Mouse (Mus musculus): ENCODE measurements at regions not wholly inside any gene's neighbourhood (a gene's known extent, or its start where the extent isn't known, plus 50 kb on each side); places are given as distances from the start of the nearest gene placed in this dataset.

DNA sequence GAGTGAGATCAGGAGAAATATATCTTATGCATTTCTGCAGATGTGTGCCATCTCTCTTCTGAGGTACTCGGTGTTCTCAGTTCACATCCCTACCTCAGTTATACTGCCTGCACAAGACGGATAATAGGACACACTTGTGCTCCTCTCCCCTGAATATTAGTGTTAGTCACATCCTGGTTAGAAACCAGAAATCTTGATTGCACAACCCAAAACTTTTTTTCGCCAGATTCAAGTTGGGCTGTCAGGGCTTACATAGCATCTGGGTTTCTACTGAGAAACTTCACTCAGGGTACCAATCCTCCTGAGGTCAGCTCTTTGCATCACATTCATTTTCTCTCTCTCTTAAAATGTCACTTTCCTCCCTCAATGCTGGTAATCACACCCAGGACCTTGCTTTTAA lies 69.8 kb upstream of the Sstr4 start:
- ATAC-seq (no peak), DNase-seq (no peak)
- H3K4me1 ChIP-seq (ENCODE audit: insufficient read depth): no peaks in the 10 kb centered on the region
- no peaks in the 10 kb centered on the region for H3K27me3 ChIP-seq (ENCODE audit: insufficient read depth, low read length)
- H3K4me3 ChIP-seq (ENCODE audit: low read depth, low read length): no peak overlapping the region
- H3K4me2 ChIP-seq (ENCODE audit: low read depth, low read length): no peak overlapping the region
- 57% methylated on average over 3 of the region's 3 CpGs for WGBS (ENCODE audit: insufficient replicate concordance)
- H3K9ac ChIP-seq (replicated peaks): no peak overlapping the region
- no peaks in the 10 kb centered on the region for H3K36me3 ChIP-seq (replicated peaks; ENCODE audit: insufficient read depth, low read length)
- no peaks in the 10 kb centered on the region for H3K9me3 ChIP-seq (ENCODE audit: low read length)
- TF ChIP-seq EP300 (IDR thresholded peaks at IDR 0.05; ENCODE audit: low read depth) (no peak), CTCF (IDR thresholded peaks at IDR 0.05; ENCODE audit: low read depth) (no peak)
- H3K27ac ChIP-seq (ENCODE audit: low read depth): no peak overlapping the region

DNA sequence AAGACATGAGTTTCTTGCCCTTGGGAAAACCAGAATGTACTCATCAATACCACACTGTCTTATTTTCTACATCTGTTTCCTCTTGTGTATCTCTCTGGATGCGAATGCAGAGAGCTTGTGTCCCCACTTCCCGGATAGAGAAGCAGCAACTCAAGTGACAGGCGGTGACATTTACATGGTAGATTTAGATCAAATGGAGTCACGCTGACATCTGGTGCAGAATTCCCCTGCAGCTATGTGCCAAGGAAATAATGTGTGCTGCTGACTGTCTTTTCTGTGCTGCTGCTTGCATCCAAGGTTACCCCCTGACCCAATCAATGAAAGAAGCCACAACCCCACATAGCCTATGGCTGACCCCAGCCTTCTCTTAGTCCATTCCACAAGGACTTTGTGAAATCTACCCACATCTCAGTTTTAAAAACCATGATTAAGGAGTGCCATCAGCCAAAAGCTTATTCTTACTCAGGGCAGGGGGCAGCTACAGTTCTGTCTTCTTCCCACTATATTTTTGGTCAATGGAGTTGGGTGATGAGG lies 69.2 kb upstream of the Sstr4 start:
- no peak for ATAC-seq
- no peak for DNase-seq
- no peak overlapping the region for H3K27ac ChIP-seq (ENCODE audit: low read depth)
- no peaks in the 10 kb centered on the region for H3K27me3 ChIP-seq (ENCODE audit: insufficient read depth, low read length)
- H3K9ac ChIP-seq (replicated peaks): no peak overlapping the region
- H3K9me3 ChIP-seq (ENCODE audit: low read length): no peaks in the 10 kb centered on the region
- no peak overlapping the region for H3K4me2 ChIP-seq (ENCODE audit: low read depth, low read length)
- WGBS (ENCODE audit: insufficient replicate concordance): 72% methylated on average over 4 of the region's 4 CpGs
- TF ChIP-seq CTCF (IDR thresholded peaks at IDR 0.05; ENCODE audit: low read depth): no peak
- TF ChIP-seq EP300 (IDR thresholded peaks at IDR 0.05; ENCODE audit: low read depth): no peak
- H3K4me1 ChIP-seq (ENCODE audit: insufficient read depth): no peaks in the 10 kb centered on the region
- no peak overlapping the region for H3K4me3 ChIP-seq (ENCODE audit: low read depth, low read length)
- no peaks in the 10 kb centered on the region for H3K36me3 ChIP-seq (replicated peaks; ENCODE audit: insufficient read depth, low read length)

DNA sequence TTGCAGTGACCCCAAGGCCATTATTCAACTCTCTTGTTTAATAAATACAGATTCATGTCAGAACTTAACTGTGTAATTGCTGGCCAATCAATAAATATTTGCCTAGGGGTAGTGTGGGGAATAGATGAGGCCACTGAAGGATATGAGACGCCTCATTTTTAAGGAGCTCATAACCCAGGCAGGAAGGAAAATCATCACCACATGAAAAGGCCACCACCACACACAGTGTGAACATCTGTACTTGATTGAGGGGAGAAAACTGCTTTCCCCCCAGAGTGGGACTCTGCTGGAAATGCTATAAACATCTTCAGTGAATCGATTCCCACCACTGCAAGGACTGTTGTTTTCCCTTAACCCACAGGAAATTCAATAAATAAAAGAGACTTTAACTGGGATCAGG lies 68.7 kb upstream of the Sstr4 start:
- no peaks in the 10 kb centered on the region for H3K27me3 ChIP-seq (ENCODE audit: insufficient read depth, low read length)
- 40% methylated on average over 2 of the region's 2 CpGs for WGBS (ENCODE audit: insufficient replicate concordance)
- H3K9ac ChIP-seq (replicated peaks): no peak overlapping the region
- TF ChIP-seq CTCF (IDR thresholded peaks at IDR 0.05; ENCODE audit: low read depth): no peak
- no peak for TF ChIP-seq EP300 (IDR thresholded peaks at IDR 0.05; ENCODE audit: low read depth)
- H3K4me2 ChIP-seq (ENCODE audit: low read depth, low read length): no peak overlapping the region
- DNase-seq (no peak), ATAC-seq (no peak)
- no peaks in the 10 kb centered on the region for H3K4me1 ChIP-seq (ENCODE audit: insufficient read depth)
- no peak overlapping the region for H3K27ac ChIP-seq (ENCODE audit: low read depth)
- H3K4me3 ChIP-seq (ENCODE audit: low read depth, low read length): no peak overlapping the region
- no peaks in the 10 kb centered on the region for H3K9me3 ChIP-seq (ENCODE audit: low read length)
- H3K36me3 ChIP-seq (replicated peaks; ENCODE audit: insufficient read depth, low read length): no peaks in the 10 kb centered on the region

DNA sequence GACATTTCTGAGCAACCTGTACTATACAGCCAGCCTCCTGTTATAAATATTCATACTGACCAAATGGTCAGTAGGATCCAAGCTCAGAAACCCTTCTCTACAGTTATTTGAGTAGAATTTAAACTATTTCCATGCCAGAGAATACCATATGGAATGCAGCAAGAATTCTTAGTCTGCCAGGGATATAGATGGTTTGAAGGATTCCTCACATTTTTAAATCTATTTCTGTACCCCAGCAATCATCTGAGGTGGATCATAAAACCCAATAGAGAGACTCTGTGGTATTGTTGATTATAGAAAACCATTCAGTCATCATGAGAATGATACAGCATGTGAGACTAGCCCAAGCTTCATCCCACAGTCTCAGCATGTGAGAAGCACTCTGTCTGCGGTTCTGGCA lies 67.6 kb upstream of the Sstr4 start:
- 68% methylated on average over 1 of the region's 1 CpGs for WGBS (ENCODE audit: insufficient replicate concordance)
- Histone ChIP-seq H3K27me3 (ENCODE audit: insufficient read depth, low read length) (no peaks in the 10 kb centered on the region), H3K27ac (ENCODE audit: low read depth) (no peak overlapping the region), H3K9me3 (ENCODE audit: low read length) (no peaks in the 10 kb centered on the region), H3K36me3 (replicated peaks; ENCODE audit: insufficient read depth, low read length) (no peaks in the 10 kb centered on the region), H3K4me3 (ENCODE audit: low read depth, low read length) (no peak overlapping the region), H3K4me1 (ENCODE audit: insufficient read depth) (no peaks in the 10 kb centered on the region), H3K9ac (replicated peaks) (no peak overlapping the region), H3K4me2 (ENCODE audit: low read depth, low read length) (no peak overlapping the region)
- DNase-seq: no peak
- ATAC-seq: no peak
- TF ChIP-seq CTCF (IDR thresholded peaks at IDR 0.05; ENCODE audit: low read depth) (no peak), EP300 (IDR thresholded peaks at IDR 0.05; ENCODE audit: low read depth) (no peak)

DNA sequence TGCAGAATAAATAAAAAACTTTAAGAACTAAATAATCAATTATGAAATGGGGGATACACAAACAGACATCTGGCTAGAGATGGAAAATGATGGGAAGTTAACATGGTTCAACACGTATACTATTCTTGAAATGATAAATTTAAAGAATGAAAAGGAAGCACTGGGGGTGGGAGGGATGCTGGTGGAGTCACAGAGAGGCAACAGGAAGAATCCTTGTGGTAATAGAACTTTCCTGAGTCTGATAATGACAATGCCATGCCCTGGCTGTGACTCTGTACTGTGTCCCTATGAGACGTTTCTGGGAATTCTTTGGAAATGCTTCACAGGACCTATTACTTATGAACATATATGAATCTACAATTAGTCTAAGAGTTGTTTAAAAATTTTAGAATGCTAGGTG lies 64.8 kb upstream of the Sstr4 start:
- Histone ChIP-seq H3K27me3 (ENCODE audit: insufficient read depth, low read length) (no peaks in the 10 kb centered on the region), H3K9me3 (ENCODE audit: low read length) (no peaks in the 10 kb centered on the region), H3K27ac (ENCODE audit: low read depth) (no peak overlapping the region), H3K36me3 (replicated peaks; ENCODE audit: insufficient read depth, low read length) (no peaks in the 10 kb centered on the region), H3K4me3 (ENCODE audit: low read depth, low read length) (no peak overlapping the region), H3K4me1 (ENCODE audit: insufficient read depth) (no peaks in the 10 kb centered on the region), H3K9ac (replicated peaks) (no peak overlapping the region), H3K4me2 (ENCODE audit: low read depth, low read length) (no peak overlapping the region)
- no peak for ATAC-seq
- TF ChIP-seq CTCF (IDR thresholded peaks at IDR 0.05; ENCODE audit: low read depth) (no peak), EP300 (IDR thresholded peaks at IDR 0.05; ENCODE audit: low read depth) (no peak)
- no peak for DNase-seq
- WGBS (ENCODE audit: insufficient replicate concordance): 54% methylated on average over 2 of the region's 2 CpGs

DNA sequence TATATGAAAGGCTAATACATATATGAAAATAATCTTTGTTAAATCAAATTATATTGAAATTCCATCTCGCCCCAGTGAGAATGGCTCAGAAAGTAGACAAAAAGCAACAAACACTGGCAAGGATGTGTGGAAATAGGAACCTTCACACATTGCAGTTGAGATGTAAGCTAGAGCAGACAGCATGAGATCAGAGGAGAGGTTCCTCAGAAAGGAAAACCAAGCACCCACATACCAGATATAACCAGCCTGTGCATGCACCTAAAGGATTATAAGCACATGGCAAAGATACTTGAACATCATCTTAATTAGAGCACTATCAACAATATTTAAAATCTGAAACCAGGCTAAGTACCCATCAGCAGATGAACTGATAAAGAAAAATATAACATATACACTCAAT lies 60.6 kb upstream of the Sstr4 start:
- Histone ChIP-seq H3K4me1 (ENCODE audit: insufficient read depth) (no peaks in the 10 kb centered on the region), H3K36me3 (replicated peaks; ENCODE audit: insufficient read depth, low read length) (no peaks in the 10 kb centered on the region), H3K9me3 (ENCODE audit: low read length) (no peaks in the 10 kb centered on the region), H3K9ac (replicated peaks) (no peak overlapping the region), H3K4me3 (ENCODE audit: low read depth, low read length) (no peak overlapping the region), H3K27me3 (ENCODE audit: insufficient read depth, low read length) (no peaks in the 10 kb centered on the region), H3K27ac (ENCODE audit: low read depth) (no peak overlapping the region), H3K4me2 (ENCODE audit: low read depth, low read length) (no peak overlapping the region)
- TF ChIP-seq CTCF (IDR thresholded peaks at IDR 0.05; ENCODE audit: low read depth) (no peak), EP300 (IDR thresholded peaks at IDR 0.05; ENCODE audit: low read depth) (no peak)
- ATAC-seq (no peak), DNase-seq (no peak)
- 81% methylated on average over 1 of the region's 1 CpGs for WGBS (ENCODE audit: insufficient replicate concordance)

DNA sequence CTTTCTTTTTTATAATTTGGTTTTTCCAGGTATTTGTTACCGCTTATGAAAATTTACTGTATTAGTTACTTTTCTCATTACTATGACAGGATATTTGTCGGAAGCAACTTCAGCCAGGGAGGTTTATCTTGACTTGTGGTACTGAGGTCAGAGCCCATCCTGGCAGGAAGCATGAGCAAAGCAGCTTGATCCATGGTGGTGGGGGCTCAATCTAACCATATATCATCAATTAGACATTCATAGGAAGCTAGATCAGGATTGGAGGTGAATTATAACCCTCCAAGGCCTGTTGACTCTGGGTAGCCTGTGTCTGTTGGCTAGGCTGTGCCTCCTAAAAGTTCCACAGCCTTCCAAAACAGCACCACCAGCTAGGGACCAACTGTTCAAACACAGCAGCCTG lies 58.5 kb upstream of the Sstr4 start:
- Histone ChIP-seq H3K4me3 (ENCODE audit: low read depth, low read length) (no peak overlapping the region), H3K36me3 (replicated peaks; ENCODE audit: insufficient read depth, low read length) (no peaks in the 10 kb centered on the region), H3K4me1 (ENCODE audit: insufficient read depth) (no peaks in the 10 kb centered on the region), H3K27me3 (ENCODE audit: insufficient read depth, low read length) (no peaks in the 10 kb centered on the region), H3K9ac (replicated peaks) (no peak overlapping the region), H3K4me2 (ENCODE audit: low read depth, low read length) (no peak overlapping the region), H3K9me3 (ENCODE audit: low read length) (no peaks in the 10 kb centered on the region), H3K27ac (ENCODE audit: low read depth) (no peak overlapping the region)
- ATAC-seq (no peak), DNase-seq (no peak)
- 78% methylated on average over 2 of the region's 2 CpGs for WGBS (ENCODE audit: insufficient replicate concordance)
- TF ChIP-seq EP300 (IDR thresholded peaks at IDR 0.05; ENCODE audit: low read depth) (no peak), CTCF (IDR thresholded peaks at IDR 0.05; ENCODE audit: low read depth) (no peak)

Measured in liver, postnatal 0 days (tissue).